Mouse (Mus musculus): ENCODE measurements around the gene 0610010F05Rik. TPM values are rescaled to one million over a fixed set of nuclear protein-coding genes. Genes with fewer than 3 reads are reported as not detected.

Gene 0610010F05Rik
- polyA plus RNA-seq, 1 experiment: 9.1 TPM

GRCm38 (mm10) chr11:23634573-23634972 lies 1.1 kb upstream of the 0610010F05Rik start:
- TF ChIP-seq GATA1 (IDR thresholded peaks at IDR 0.05; ENCODE audit: low read length): no peak

- TF ChIP-seq GATA1 (IDR thresholded peaks at IDR 0.05; ENCODE audit: low read length): no peak
Measured at GRCm38 (mm10) chr11:23633879-23634215, 408 bp upstream of the 0610010F05Rik start.

GRCm38 (mm10) chr11:23630664-23631063 lies 2.8 kb downstream of the 0610010F05Rik start:
- no peak for TF ChIP-seq GATA1 (IDR thresholded peaks at IDR 0.05; ENCODE audit: low read length)

GRCm38 (mm10) chr11:23618995-23619394 lies 14.4 kb downstream of the 0610010F05Rik start:
- TF ChIP-seq GATA1 (IDR thresholded peaks at IDR 0.05; ENCODE audit: low read length): no peak

- no peak for TF ChIP-seq GATA1 (IDR thresholded peaks at IDR 0.05; ENCODE audit: low read length)
Measured at GRCm38 (mm10) chr11:23614546-23614945, 18.9 kb downstream of the 0610010F05Rik start.

- no peak for TF ChIP-seq GATA1 (IDR thresholded peaks at IDR 0.05; ENCODE audit: low read length)
Measured at GRCm38 (mm10) chr11:23570130-23570529, 63.3 kb downstream of the 0610010F05Rik start.

GRCm38 (mm10) chr11:23565761-23566160 lies 67.7 kb downstream of the 0610010F05Rik start:
- no peak for TF ChIP-seq GATA1 (IDR thresholded peaks at IDR 0.05; ENCODE audit: low read length)

- TF ChIP-seq GATA1 (IDR thresholded peaks at IDR 0.05; ENCODE audit: low read length): no peak
Measured at GRCm38 (mm10) chr11:23557039-23557630, 76.3 kb downstream of the 0610010F05Rik start.

GRCm38 (mm10) chr11:23537446-23537845 lies 96.0 kb downstream of the 0610010F05Rik start:
- no peak for TF ChIP-seq GATA1 (IDR thresholded peaks at IDR 0.05; ENCODE audit: low read length)

GRCm38 (mm10) chr11:23520473-23521205 lies 112.8 kb downstream of the 0610010F05Rik start, which contains the start of gene 1700093K21Rik:
Gene 1700093K21Rik (minus strand): TSS chr11:23521155.
- no peak for TF ChIP-seq GATA1 (IDR thresholded peaks at IDR 0.05; ENCODE audit: low read length)

- no peak for TF ChIP-seq GATA1 (IDR thresholded peaks at IDR 0.05; ENCODE audit: low read length)
Measured at GRCm38 (mm10) chr11:23518981-23519380, 114.5 kb downstream of the 0610010F05Rik start.

- TF ChIP-seq GATA1 (IDR thresholded peaks at IDR 0.05; ENCODE audit: low read length): no peak
Measured at GRCm38 (mm10) chr11:23515315-23515714, 118.1 kb downstream of the 0610010F05Rik start.

Other genes with a start within 250 kb of the 0610010F05Rik start
- 18.8 and 25.6 TPM in 2 replicates for gene Ahsa2, start 135.6 kb downstream of the 0610010F05Rik start, polyA plus RNA-seq (2012)
- gene 1700093K21Rik, start 112.5 kb downstream of the 0610010F05Rik start, polyA plus RNA-seq (2012): not detected in 2 replicates
- gene Pus10, start 32.0 kb upstream of the 0610010F05Rik start, polyA plus RNA-seq (2012): 4.2 TPM in 2 replicates
- 15.0 and 23.2 TPM in 2 replicates for gene Pex13, start 32.3 kb upstream of the 0610010F05Rik start, polyA plus RNA-seq (2012)
- 0.03 and 0.06 TPM in 2 replicates for gene Rel, start 137.3 kb upstream of the 0610010F05Rik start, polyA plus RNA-seq (2012)